Mouse (Mus musculus): ENCODE measurements around the gene D030056L22Rik.

GRCm38 (mm10) chr19:18730255-18730654 lies 17.3 kb downstream of the D030056L22Rik start:
- TF ChIP-seq CTCF (IDR thresholded peaks at IDR 0.05; ENCODE audit: borderline replicate concordance, insufficient read depth, low read length) (no peak), POLR2A (IDR thresholded peaks at IDR 0.05; ENCODE audit: low read depth, low read length) (no peak)
